Mouse (Mus musculus): Measurements from ENCODE around the gene Rpl18a. TPM values are rescaled to one million over a fixed set of nuclear protein-coding genes. Genes with fewer than 3 reads are reported as not detected.
"Not testable (repeated sequence)": the region's sequence is repeated elsewhere in the genome, so short reads cannot be mapped to it uniquely, and the experiment has no call there.

The Rpl18a gene
- total RNA-seq, 2 experiments from 2014 or later = 558 to 677 TPM

- DNase-seq (ENCODE audit: low spot score in 2 of 2) = no peak
- intact Hi-C loops (cut with DNase I) = loop anchor here (5.0 kb wide), 2 partner anchors 367 to 557 kb away; partner anchors contain the start of genes Abhd8, Haus8, Mrpl34 and Myo9b
These were observed 8.2 kb upstream of the Rpl18a start for GRCm38 (mm10) chr8:70905463-70905830.

- no peak for DNase-seq (ENCODE audit: low spot score in 2 of 2)
- intact Hi-C loops (cut with DNase I) = no loop called here
These were observed 7.3 kb upstream of the Rpl18a start for GRCm38 (mm10) chr8:70904532-70904931.

- DNase-seq (ENCODE audit: low spot score in 2 of 2) = no peak
- intact Hi-C loops (cut with DNase I) = no loop called here
These were observed 6.4 kb upstream of the Rpl18a start for GRCm38 (mm10) chr8:70903582-70903981.

GRCm38 (mm10) chr8:70903112-70903511 lies 5.9 kb upstream of the Rpl18a start:
- no peak for DNase-seq (ENCODE audit: low spot score in 2 of 2)
- intact Hi-C loops (cut with DNase I) = no loop called here

GRCm38 (mm10) chr8:70902211-70902610 lies 5.0 kb upstream of the Rpl18a start:
- intact Hi-C loops (cut with DNase I) = no loop called here
- DNase-seq (ENCODE audit: low spot score in 2 of 2) = no peak

GRCm38 (mm10) chr8:70900872-70901387 lies 3.7 kb upstream of the Rpl18a start:
- intact Hi-C loops (cut with DNase I) = no loop called here
- DNase-seq (ENCODE audit: low spot score in 2 of 2) = no peak

GRCm38 (mm10) chr8:70899226-70899625 lies 2.0 kb upstream of the Rpl18a start:
- DNase-seq (ENCODE audit: low spot score in 2 of 2) = no peak
- intact Hi-C loops (cut with DNase I) = loop anchor here (5.0 to 10.0 kb wide), 2 partner anchors 306 to 468 kb away; partner anchors contain the start of gene Use1

- intact Hi-C loops (cut with DNase I) = loop anchor here (5.0 to 10.0 kb wide), 2 partner anchors 306 to 469 kb away; partner anchors contain the start of gene Use1
- DNase-seq (ENCODE audit: low spot score in 2 of 2) = no peak
These were observed 1.5 kb upstream of the Rpl18a start for GRCm38 (mm10) chr8:70898661-70899198.

- intact Hi-C loops (cut with DNase I) = loop anchor here (5.0 to 10.0 kb wide), 2 partner anchors 307 to 469 kb away; partner anchors contain the start of gene Use1
- peak; percentile 74 to 83 for DNase-seq (ENCODE audit: low spot score in 2 of 2)
These were observed 635 bp upstream of the Rpl18a start for GRCm38 (mm10) chr8:70897681-70898413.

GRCm38 (mm10) chr8:70896316-70897020 lies 744 bp downstream of the Rpl18a start:
- DNase-seq (ENCODE audit: low spot score in 2 of 2) = no peak
- intact Hi-C loops (cut with DNase I) = loop anchor here (5.0 to 10.0 kb wide), 2 partner anchors 308 to 471 kb away; partner anchors contain the start of gene Use1

GRCm38 (mm10) chr8:70895571-70896259 lies 1.5 kb downstream of the Rpl18a start:
- not testable (repeated sequence) for DNase-seq (ENCODE audit: low spot score in 2 of 2)
- intact Hi-C loops (cut with DNase I) = loop anchor here (5.0 to 10.0 kb wide), 2 partner anchors 309 to 472 kb away; partner anchors contain the start of gene Use1

GRCm38 (mm10) chr8:70894771-70895545 lies 2.3 kb downstream of the Rpl18a start:
- intact Hi-C loops (cut with DNase I) = loop anchor here (5.0 to 10.0 kb wide), 2 partner anchors 310 to 472 kb away; partner anchors contain the start of gene Use1

GRCm38 (mm10) chr8:70894385-70894720 lies 2.9 kb downstream of the Rpl18a start:
- intact Hi-C loops (cut with DNase I) = loop anchor here (10.0 kb wide), 1 partner anchor 310 kb away; no protein-coding TSS in a partner anchor
- DNase-seq (ENCODE audit: low spot score in 2 of 2) = no peak

More at GRCm38 (mm10) chr8:70894771-70895545, 2.3 kb downstream of the Rpl18a start:
- no peak for DNase-seq (ENCODE audit: low spot score in 2 of 2)

GRCm38 (mm10) chr8:70893656-70894384 lies 3.4 kb downstream of the Rpl18a start:
- intact Hi-C loops (cut with DNase I) = loop anchor here (1.0 to 10.0 kb wide), 2 partner anchors 21 to 311 kb away; partner anchors contain the start of gene Ccdc124
- peak in 1 of 2 experiments; percentile 56 for DNase-seq (ENCODE audit: low spot score in 2 of 2)

GRCm38 (mm10) chr8:70892896-70893655 lies 4.1 kb downstream of the Rpl18a start:
- no peak for DNase-seq (ENCODE audit: low spot score in 2 of 2)

GRCm38 (mm10) chr8:70892022-70892895 lies 5.0 kb downstream of the Rpl18a start, which contains the start of gene Slc5a5:
Gene Slc5a5 (minus strand): TSS chr8:70892757.
- no peak for DNase-seq (ENCODE audit: low spot score in 2 of 2)
- intact Hi-C loops (cut with DNase I) = loop anchor here (10.0 kb wide), 1 partner anchor 313 kb away; no protein-coding TSS in a partner anchor

More at GRCm38 (mm10) chr8:70892896-70893655, 4.1 kb downstream of the Rpl18a start:
- intact Hi-C loops (cut with DNase I) = loop anchor here (1.0 to 10.0 kb wide), 2 partner anchors 20 to 312 kb away; partner anchors contain the start of gene Ccdc124
